Mouse (Mus musculus): ENCODE measurements around the gene Fat3. TPM values are rescaled to one million over a fixed set of nuclear protein-coding genes. Genes with fewer than 3 reads are reported as not detected.

Gene Fat3
- polyA plus RNA-seq, 1 experiment from 2014 or later = 0.20 TPM

DNA sequence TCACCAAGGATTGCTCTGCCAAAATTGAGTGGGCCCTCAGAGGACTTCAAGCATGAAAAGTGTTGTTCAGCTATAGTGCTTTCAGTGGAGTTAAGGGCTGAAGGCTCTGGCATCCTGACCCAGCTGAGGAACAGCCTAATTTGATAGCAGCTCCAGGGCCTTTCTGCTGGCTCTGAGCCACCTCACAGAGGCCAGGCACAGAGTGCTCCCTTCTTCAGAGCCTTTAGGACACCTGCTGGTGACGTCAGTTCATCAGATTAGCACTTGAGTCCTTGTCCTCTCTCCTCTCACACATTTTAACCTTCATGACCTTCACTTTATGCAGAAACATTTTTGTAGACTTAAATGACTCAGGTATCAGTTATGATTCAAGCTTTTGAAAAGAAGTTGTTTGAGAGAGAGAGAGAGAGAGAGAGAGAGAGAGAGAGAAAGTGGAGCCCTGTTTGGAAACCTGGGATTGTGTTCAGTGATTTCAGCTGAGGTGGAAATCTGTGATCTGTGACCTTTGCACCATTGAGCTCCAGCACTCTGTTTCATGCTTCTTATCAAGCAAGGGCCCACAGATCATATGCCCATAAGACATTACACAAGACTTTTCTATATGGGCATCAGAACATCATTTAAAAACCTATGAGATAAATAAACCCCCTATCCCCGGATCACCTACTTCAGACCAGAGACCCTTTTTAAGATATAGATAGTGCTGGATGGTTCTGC lies 591.5 kb downstream of the Fat3 start:
- 53% methylated on average over 2 of the region's 2 CpGs for WGBS

DNA sequence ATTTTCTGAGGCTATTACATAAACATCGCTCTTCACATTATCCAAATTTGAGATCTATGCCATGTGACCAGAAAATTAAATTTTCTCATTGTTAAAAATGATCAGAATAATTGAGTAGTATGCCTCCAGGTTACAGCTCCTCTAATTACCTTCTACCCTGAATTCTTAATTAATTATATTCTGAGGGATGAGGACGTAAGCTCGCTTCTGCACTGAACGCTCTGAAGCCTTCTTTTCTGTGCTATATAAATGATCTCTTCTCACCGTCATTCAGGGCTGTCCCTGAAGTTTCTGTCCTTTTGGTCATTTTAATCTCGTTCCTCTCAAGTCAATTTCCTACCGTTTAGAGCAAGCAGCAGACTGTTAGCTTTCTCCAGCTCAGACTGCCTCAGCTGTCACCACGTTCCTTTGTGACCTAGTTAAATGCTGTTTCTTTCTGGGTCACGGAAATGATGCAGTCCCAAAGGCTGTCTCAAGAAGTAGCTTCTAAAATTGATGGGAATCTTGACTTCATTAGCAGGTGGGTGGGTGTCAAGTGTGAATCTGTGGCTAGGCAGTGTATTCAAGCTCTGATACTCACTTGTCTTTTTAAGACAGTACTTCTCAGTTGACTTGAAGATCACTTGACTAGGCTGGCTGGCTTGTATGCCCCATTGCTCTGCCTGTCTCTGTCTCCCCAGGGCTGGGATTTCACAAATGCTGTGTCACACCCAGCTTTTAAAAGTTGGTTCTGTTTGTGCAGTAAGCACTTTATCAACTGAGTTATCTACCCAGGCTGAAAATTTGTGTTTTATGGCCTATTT lies 596.9 kb downstream of the Fat3 start:
- Histone ChIP-seq H3K27ac (ENCODE audit: low read depth, low read length) (no peak overlapping the region), H3K36me3 (ENCODE audit: control insufficient read depth, insufficient read depth) (no peaks in the 10 kb centered on the region), H3K4me3 (ENCODE audit: low read depth, low read length) (no peak overlapping the region), H3K4me2 (replicated peaks; ENCODE audit: low read depth) (no peak overlapping the region), H3K27me3 (replicated peaks; ENCODE audit: control insufficient read depth, insufficient read depth, low read length) (no peaks in the 10 kb centered on the region), H3K9me3 (ENCODE audit: control insufficient read depth) (no peaks in the 10 kb centered on the region), H3K4me1 (replicated peaks; ENCODE audit: control insufficient read depth, insufficient read depth, low read length) (no peaks in the 10 kb centered on the region), H3K9ac (ENCODE audit: low read depth, low read length) (no peak overlapping the region)
- TF ChIP-seq CTCF (IDR thresholded peaks at IDR 0.05; ENCODE audit: low read depth) = no peak
- no peak for ATAC-seq
- WGBS = 78% methylated on average over 9 of the region's 9 CpGs

More for the DNA sequence above, 591.5 kb downstream of the Fat3 start:
- TF ChIP-seq CTCF (IDR thresholded peaks at IDR 0.05; ENCODE audit: low read depth) = no peak
- no peak overlapping the region for H3K9ac ChIP-seq (ENCODE audit: low read depth, low read length)
- ATAC-seq = peak; percentile 96
- no peaks in the 10 kb centered on the region for H3K27me3 ChIP-seq (replicated peaks; ENCODE audit: control insufficient read depth, insufficient read depth, low read length)
- no peaks in the 10 kb centered on the region for H3K9me3 ChIP-seq (ENCODE audit: control insufficient read depth)
- no peaks in the 10 kb centered on the region for H3K4me1 ChIP-seq (replicated peaks; ENCODE audit: control insufficient read depth, insufficient read depth, low read length)
- no peak overlapping the region for H3K4me2 ChIP-seq (replicated peaks; ENCODE audit: low read depth)
- H3K4me3 ChIP-seq (ENCODE audit: low read depth, low read length) = no peak overlapping the region
- no peaks in the 10 kb centered on the region for H3K36me3 ChIP-seq (ENCODE audit: control insufficient read depth, insufficient read depth)
- no peak overlapping the region for H3K27ac ChIP-seq (ENCODE audit: low read depth, low read length)

DNA sequence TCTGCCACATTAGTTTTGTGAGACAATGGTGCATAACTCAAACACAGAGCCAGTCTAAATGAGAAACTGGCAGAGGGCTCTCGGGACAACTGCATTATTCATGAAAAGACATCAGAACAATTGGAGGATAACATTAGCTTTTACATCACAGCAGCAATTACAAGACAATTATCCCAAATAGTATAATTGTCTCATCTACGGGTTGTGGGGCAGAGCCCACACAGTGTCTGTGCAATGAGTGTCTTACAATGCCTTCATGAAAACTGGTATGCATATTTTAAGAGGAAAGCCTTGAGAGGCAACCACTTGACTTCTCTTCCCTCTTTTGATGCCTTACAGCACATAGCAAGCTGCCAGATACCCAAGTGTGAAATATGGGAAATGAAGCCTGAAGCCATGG lies 603.0 kb downstream of the Fat3 start:
- TF ChIP-seq CTCF (IDR thresholded peaks at IDR 0.05; ENCODE audit: low read depth) = no peak
- Histone ChIP-seq H3K4me2 (replicated peaks; ENCODE audit: low read depth) (no peak overlapping the region), H3K36me3 (ENCODE audit: control insufficient read depth, insufficient read depth) (no peaks in the 10 kb centered on the region), H3K9ac (ENCODE audit: low read depth, low read length) (no peak overlapping the region), H3K4me3 (ENCODE audit: low read depth, low read length) (no peak overlapping the region), H3K9me3 (ENCODE audit: control insufficient read depth) (no peaks in the 10 kb centered on the region), H3K4me1 (replicated peaks; ENCODE audit: control insufficient read depth, insufficient read depth, low read length) (no peaks in the 10 kb centered on the region), H3K27me3 (replicated peaks; ENCODE audit: control insufficient read depth, insufficient read depth, low read length) (no peaks in the 10 kb centered on the region), H3K27ac (ENCODE audit: low read depth, low read length) (no peak overlapping the region)
- no peak for ATAC-seq
- 79% methylated on average over 2 of the region's 2 CpGs for WGBS

DNA sequence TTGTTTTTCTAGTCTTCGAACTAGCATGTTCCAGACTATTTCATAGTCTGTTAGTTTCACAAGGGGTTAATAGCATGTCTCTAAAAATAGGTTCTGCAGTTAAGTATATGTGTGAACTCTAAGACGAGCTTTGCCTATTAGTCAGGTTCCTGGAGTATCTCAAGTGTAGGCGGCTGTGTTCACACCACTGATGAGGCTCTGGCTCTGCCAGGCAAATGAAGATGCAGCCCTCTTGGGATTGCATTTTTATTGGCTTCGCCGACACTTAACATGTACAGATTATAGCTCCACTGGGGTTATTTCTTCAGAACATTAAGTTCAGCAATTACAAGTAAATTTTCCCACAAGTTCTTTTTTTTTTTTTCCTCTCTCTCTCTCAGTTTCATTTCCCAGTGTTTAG lies 614.3 kb downstream of the Fat3 start:
- Histone ChIP-seq H3K9ac (ENCODE audit: low read depth, low read length) (no peak overlapping the region), H3K27ac (ENCODE audit: low read depth, low read length) (no peak overlapping the region), H3K27me3 (replicated peaks; ENCODE audit: control insufficient read depth, insufficient read depth, low read length) (no peaks in the 10 kb centered on the region), H3K4me2 (replicated peaks; ENCODE audit: low read depth) (no peak overlapping the region), H3K36me3 (ENCODE audit: control insufficient read depth, insufficient read depth) (no peaks in the 10 kb centered on the region), H3K4me1 (replicated peaks; ENCODE audit: control insufficient read depth, insufficient read depth, low read length) (no peaks in the 10 kb centered on the region), H3K4me3 (ENCODE audit: low read depth, low read length) (no peak overlapping the region), H3K9me3 (ENCODE audit: control insufficient read depth) (no peaks in the 10 kb centered on the region)
- WGBS = 66% methylated on average over 5 of the region's 5 CpGs
- TF ChIP-seq CTCF (IDR thresholded peaks at IDR 0.05; ENCODE audit: low read depth) = no peak
- no peak for ATAC-seq

DNA sequence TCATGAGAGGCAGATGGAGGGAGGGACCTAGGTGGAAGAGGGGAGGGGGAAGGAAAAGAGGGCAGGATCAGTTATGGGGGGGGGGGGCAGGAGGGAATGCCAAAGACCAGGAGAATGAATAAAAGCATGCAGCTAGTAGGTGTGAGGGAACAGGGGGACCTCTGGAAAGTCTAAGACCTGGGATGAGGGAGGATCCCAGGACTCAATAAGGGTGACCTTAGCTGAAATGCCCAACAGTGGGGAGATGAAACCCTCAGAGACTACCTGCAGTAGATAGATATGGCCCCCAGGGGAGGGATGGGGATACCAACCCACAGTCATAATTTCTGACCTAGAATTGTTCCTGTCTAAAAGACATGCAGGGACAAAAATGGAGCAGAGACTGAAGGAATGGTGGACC lies 620.3 kb downstream of the Fat3 start:
- Histone ChIP-seq H3K36me3 (ENCODE audit: control insufficient read depth, insufficient read depth) (no peaks in the 10 kb centered on the region), H3K4me2 (replicated peaks; ENCODE audit: low read depth) (no peak overlapping the region), H3K27me3 (replicated peaks; ENCODE audit: control insufficient read depth, insufficient read depth, low read length) (no peaks in the 10 kb centered on the region), H3K27ac (ENCODE audit: low read depth, low read length) (no peak overlapping the region), H3K9me3 (ENCODE audit: control insufficient read depth) (no peaks in the 10 kb centered on the region), H3K4me3 (ENCODE audit: low read depth, low read length) (no peak overlapping the region), H3K4me1 (replicated peaks; ENCODE audit: control insufficient read depth, insufficient read depth, low read length) (no peaks in the 10 kb centered on the region), H3K9ac (ENCODE audit: low read depth, low read length) (no peak overlapping the region)
- no peak for TF ChIP-seq CTCF (IDR thresholded peaks at IDR 0.05; ENCODE audit: low read depth)
- no peak for ATAC-seq

DNA sequence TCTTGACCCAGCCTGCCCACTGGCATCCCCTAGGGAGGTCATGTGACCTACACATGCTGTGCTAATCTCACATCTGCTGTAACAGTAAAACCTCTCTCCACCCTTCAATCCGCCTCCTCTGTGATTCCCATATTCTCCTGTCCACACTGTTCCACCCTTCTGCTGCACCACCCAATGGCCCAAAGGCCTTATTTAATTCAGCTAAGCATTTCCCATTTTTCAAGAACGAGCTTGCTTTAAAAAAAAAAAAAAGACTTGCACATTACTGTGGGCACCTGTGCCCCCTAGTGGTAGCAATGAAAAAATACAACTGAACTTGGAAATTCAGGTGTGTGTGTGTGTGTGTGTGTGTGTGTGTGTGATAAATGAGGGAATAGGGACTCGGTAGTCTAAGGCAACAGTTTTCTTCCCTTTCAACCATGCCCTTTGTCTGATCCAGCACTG lies 620.9 kb downstream of the Fat3 start:
- Histone ChIP-seq H3K4me1 (replicated peaks; ENCODE audit: control insufficient read depth, insufficient read depth, low read length) (no peaks in the 10 kb centered on the region), H3K27me3 (replicated peaks; ENCODE audit: control insufficient read depth, insufficient read depth, low read length) (no peaks in the 10 kb centered on the region), H3K27ac (ENCODE audit: low read depth, low read length) (no peak overlapping the region), H3K36me3 (ENCODE audit: control insufficient read depth, insufficient read depth) (no peaks in the 10 kb centered on the region), H3K9me3 (ENCODE audit: control insufficient read depth) (no peaks in the 10 kb centered on the region), H3K4me2 (replicated peaks; ENCODE audit: low read depth) (no peak overlapping the region), H3K4me3 (ENCODE audit: low read depth, low read length) (no peak overlapping the region), H3K9ac (ENCODE audit: low read depth, low read length) (no peak overlapping the region)
- ATAC-seq = peak; percentile 64
- WGBS = 14% methylated on average over 3 of the region's 3 CpGs
- peak; percentile 84 for TF ChIP-seq CTCF (IDR thresholded peaks at IDR 0.05; ENCODE audit: low read depth)
